Mouse (Mus musculus) gastrocnemius, postnatal 14 days (tissue): ENCODE results near the gene Hps3. TPM values are rescaled to one million over a fixed set of nuclear protein-coding genes. Genes with fewer than 3 reads are reported as not detected.
A peak's percentile ranks its signal among the peaks of the same experiment; 100 is the strongest.
"Not testable (repeated sequence)": the region's sequence is repeated elsewhere in the genome, so short reads cannot be mapped to it uniquely, and the experiment has no call there.

Experiments used
- DNase-seq: peaks from one replicate; pipeline ENCODE4 v3.0.0; 2021; ENCODE audit warnings: mixed read lengths
- intact Hi-C: fragments of 180-260 bp; cut with DNase I; formaldehyde crosslinking; loops from one replicate; pipeline ENCODE4 v1.15.1; 2025; ENCODE audit warnings: low total_unique reads
- long read RNA-seq, 2 experiments: library from polyadenylated mRNA; stranded (forward); transcript quantifications; one replicate each; pipeline ENCODE4 v2.0.0; 2021
- total RNA-seq, 2 experiments: library from RNA; stranded (reverse); gene quantifications; 2 replicates each; pipeline ENCODE4 v1.2.3; 2021

Gene Hps3
- total RNA-seq, result 1 to 10 TPM; 3.5 to 3.6 TPM
- long read RNA-seq, experiment 1, partial matches to known transcripts, result 0 of 4 reads
- long read RNA-seq, experiment 1, other reads (novel, unspliced or antisense), result 4 of 4 reads
- long read RNA-seq, experiment 2, full-length matches to known transcripts, result 1 of 3 reads
- long read RNA-seq, experiment 2, partial matches to known transcripts, result 1 of 3 reads
- long read RNA-seq, experiment 2, other reads (novel, unspliced or antisense), result 1 of 3 reads

GRCm38 (mm10) chr3:20034719-20035404 is at the start of gene Hps3:
Gene Hps3, minus strand, starts transcription at chr3:20035315.
- peak; percentile 84 for DNase-seq
- intact Hi-C loops, result no loop called here

- DNase-seq, result no peak
- intact Hi-C loops, result no loop called here
Measured at GRCm38 (mm10) chr3:20082161-20082560, 47.0 kb upstream of the Hps3 start.

DNA sequence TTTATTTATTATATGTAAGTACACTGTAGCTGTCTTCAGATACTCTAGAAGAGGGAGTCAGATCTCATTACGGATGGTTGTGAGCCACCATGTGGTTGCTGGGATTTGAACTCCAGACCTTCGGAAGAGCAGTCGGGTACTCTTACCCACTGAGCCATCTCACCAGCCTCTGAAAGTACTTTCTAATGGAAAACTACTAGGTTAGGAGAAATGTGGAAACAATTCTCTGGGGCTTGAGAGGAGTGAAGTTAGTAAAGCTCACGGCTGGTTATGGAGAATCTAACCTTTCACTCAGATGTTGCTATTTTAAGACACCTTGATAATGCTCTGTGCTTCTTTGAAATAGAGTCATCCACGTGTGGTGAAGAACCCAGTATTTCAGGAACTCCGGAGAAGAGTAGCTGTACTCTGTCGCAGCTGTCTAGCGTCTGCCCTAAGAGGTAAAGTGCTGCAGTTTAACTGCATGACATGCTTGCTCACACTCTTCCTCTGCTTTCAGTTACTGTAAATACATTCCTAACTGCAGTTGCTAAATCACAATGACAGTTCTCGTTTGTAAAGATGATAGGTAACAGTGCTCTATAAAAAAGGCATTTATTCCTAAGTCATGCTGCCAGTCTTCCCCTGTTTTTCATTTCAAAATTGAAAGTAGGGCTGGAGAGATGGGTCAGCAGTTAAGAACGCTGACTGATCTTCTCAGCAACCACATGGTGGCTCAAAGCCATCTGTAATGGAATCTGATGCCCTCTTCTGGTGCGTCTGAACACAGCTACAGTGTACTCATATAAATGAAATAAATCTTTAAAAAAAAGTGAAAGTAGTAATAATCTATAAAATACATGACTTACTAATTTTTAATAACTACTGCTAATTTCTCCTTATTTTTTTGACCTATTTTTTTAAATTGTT is 41.3 kb upstream of the Hps3 start:
- DNase-seq, result no peak
- intact Hi-C loops, result no loop called here

GRCm38 (mm10) chr3:20058197-20058541 is 23.1 kb upstream of the Hps3 start:
- no peak for DNase-seq
- intact Hi-C loops, result no loop called here

- intact Hi-C loops, result no loop called here
- DNase-seq, result peak; percentile 89
Measured at GRCm38 (mm10) chr3:20057306-20058196, 22.4 kb upstream of the Hps3 start, which contains the start of gene Hltf. Gene Hltf, plus strand, starts transcription at chr3:20057811.

DNA sequence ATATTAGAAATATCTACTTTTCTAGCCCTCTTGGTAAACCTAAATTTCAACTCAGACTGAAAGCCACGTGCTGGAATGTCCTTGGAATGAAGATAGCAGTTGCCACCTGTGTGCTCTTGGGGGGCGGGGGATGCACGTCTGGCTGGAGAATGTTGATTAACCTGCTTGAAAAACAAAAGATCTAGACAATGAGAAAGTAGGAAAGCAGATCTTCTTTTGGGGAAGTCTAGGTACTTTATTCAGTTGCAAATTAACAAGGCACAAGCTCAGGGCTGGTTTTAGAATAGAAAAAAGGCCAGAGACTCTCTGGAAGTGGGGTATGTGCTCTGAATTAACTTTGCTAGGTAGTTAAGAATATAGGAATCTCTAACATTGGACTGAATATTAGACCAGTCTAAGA is 9.6 kb upstream of the Hps3 start:
- DNase-seq, intact Hi-C loops: not testable (repeated sequence)

DNA sequence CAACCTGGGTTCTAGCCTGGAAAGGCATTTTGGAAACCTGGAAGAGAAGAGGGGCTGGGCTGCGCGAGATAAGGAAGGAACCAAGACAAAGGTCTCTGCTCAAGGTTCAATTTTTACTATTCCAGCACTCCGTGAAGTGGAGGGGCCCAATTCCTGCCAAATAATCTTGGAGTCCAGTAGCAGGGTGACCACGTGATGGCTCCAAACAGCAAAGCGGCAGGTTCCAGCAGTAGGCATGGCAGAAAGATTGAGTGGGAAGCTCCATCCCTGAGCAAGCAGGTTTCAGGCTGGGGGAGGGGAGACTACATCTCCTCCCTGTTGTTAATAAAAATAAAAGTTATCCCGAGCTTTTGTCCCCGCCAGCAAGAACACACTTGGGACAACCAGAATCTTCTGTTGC is 6.3 kb upstream of the Hps3 start:
- intact Hi-C loops, DNase-seq: not testable (repeated sequence)

DNA sequence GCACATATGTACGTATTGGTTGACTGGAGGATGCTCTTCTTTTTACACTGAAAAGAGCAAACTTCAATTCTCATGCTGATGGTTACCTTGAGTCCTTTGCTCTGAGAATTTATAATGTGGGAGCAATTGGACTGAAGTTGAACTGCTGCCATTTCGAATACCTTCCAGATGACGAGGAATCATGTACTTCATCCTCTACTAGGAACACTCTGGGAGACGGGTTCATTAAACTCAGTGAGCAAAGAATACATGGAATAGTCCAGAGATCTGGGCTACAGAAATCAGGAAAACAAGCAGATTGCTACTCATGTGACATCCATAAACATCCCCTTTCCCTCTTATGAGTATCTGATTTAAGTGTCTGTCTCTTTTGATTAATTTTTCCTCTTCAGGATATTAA is 954 bp upstream of the Hps3 start:
- intact Hi-C loops, result no loop called here
- DNase-seq, result no peak

DNA sequence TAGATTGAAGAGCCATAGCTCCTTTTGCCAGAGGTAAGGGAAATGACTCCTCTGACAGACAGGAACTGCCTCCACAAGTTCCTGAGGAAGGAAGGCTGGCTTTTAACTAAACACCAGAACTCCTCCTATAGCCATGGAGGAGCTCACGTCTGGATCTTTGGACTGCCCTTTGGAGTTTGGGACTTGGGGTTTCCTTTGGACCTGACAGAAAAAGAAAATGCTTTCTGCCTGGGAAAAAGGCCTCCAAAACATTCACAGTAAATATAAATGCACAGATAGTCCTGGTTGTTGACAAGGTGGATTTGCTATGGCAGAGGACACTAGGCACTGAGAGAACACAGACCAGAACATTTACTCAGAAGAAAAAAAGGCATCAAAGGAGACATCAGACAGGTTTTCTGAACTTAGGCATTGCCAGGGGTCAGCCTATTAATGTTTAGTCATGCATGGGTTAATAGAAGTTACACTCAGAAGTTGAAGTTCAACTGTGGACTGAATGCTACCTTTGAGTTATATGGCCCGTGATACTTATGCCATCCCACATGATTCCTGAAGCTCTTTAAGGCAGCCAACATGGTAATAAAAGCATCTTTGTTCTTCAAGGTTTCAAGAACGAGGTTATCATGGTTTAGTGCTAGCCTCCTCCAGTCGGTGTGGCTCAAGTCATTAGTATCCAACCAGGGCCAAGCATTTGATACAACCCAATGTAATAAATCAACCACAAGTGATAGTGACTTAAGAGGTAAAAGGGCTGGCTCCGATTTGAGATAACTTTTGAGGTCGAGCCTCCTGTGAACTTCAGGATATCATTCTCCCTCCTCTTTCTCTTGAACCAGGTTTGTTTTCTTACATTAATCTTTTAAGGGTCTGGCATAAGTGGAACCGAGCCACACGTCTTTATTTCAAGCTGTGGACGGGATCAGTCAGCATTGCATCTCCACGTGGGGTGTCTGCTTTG is 1.1 kb downstream of the Hps3 start:
- DNase-seq, result no peak
- intact Hi-C loops, result no loop called here

- no peak for DNase-seq
- intact Hi-C loops, result no loop called here
Measured at GRCm38 (mm10) chr3:20030807-20031206, 4.3 kb downstream of the Hps3 start.

- intact Hi-C loops, result no loop called here
Measured at GRCm38 (mm10) chr3:20028640-20029039, 6.5 kb downstream of the Hps3 start.

DNA sequence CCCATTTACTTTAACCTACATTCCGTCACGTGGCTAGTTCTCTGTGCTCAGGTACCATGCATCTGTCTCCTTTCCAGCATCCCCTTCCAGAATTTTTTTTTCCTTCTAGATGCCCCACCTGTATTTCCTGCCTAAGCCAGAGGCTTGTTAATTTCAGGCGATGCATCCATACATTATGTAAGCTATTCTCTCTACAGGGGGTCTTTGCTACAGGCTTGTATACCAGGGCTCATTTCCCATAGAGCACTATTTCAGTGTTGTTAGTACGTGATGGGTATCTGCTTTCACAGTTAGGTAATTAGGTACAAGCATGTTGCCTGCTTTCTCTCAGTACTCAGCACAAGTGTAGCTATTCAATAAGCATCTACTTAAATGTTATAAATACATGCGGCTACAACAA is 7.3 kb downstream of the Hps3 start:
- intact Hi-C loops, result no loop called here
- no peak for DNase-seq

More at GRCm38 (mm10) chr3:20028640-20029039, 6.5 kb downstream of the Hps3 start:
- no peak for DNase-seq

- DNase-seq, result no peak
- intact Hi-C loops, result no loop called here
Measured at GRCm38 (mm10) chr3:20026996-20027689, 8.0 kb downstream of the Hps3 start.

DNA sequence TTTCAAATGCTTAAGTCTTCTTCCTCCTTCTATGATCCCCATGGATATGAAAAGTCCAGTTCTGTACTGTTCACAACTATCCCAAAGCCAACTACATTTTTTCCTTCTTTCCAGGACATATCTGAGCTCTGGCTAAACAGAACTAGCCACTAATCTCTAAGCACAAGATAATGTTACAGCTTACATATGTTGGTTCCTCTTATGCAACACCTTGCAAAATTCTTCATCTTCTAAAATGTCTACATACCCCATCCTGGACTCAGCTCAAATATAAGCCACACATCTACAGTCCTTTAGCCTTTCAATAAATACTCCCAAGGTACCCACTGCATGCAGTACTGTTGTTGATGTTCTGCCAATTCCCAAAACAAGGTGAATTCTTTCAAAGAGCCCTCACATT is 8.6 kb downstream of the Hps3 start:
- DNase-seq, result no peak
- intact Hi-C loops, result no loop called here

DNA sequence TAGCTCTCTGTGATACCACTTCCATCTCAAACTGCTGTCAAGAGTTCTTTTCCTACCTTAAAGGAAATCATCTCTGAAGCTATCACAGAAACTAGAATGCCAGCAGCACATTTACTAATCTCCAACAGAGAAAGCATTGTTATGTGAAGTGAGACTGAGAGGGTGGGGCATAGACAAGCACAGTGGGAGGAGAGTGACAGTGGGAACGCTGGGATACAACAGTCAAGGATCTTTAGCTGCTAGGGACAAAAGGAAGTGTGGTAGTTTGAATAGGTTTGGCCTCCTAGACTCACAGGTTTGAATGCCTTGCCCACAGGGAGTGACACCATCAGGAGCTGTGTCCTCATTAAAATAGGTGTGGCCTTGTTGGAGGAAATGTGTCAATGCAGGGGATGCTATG is 11.3 kb downstream of the Hps3 start:
- intact Hi-C loops, result no loop called here
- no peak for DNase-seq

DNA sequence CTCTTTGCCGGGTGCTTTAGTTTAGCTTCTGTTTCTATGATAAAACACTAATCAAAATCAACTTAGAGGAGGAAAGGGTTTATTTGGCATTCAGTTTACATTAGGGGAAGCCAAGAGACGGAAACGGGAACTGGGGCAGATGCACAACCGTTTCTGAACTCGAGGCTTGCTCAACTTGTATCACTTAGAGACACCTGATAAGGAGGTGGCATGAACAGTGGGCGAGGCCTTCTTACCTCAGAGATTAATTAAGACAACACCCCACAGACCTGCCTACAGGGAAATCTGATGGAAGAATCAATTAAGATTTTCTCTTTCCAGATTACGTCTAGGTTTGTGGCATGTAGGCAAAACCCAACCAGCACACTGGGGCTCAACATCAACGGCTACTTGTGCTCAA is 17.0 kb downstream of the Hps3 start:
- intact Hi-C loops, result no loop called here

DNA sequence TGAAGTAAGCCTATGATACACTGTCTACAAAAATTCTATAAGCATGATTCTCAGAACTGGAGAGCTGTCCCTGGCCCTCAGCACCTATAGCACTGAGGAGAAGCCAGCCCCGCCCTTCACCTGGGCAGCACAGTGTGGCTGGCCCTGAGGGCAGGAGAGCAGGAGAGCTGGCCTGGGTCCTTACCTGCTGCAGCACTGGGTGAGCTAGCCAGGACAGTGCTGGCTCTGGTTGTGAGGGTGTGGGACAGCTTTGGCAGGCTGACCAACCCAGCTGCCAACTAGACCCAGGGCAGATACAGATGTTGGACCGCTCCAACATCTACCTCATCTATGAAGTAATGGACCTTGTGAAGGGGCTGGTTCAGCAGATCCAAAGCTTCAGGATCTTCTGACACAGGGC is 20.7 kb downstream of the Hps3 start:
- intact Hi-C loops, result no loop called here
- DNase-seq, result no peak

More for the DNA sequence above, 17.0 kb downstream of the Hps3 start:
- DNase-seq, result no peak

DNA sequence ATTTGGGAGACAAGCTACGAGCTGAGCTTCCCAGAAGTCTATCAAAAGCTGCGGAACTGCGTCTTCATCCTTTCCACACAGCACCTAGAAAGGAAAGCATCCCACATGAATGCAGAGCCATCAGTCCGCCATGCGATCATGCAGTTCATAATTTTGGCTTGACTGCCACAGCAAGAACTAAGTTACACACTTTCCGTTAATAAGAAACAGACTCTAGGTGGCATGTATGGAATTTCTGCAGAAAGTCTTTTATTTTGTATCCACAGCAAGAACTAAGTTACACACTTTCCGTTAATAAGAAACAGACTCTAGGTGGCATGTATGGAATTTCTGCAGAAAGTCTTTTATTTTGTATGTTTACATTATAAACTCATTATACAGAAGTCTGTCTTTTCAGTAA is 24.2 kb downstream of the Hps3 start:
- intact Hi-C loops, DNase-seq: not testable (repeated sequence)
